Mouse (Mus musculus): ENCODE measurements around the gene Plekha8.
A peak's percentile ranks its signal among the peaks of the same experiment; 100 is the strongest.

The Plekha8 gene

GRCm38 (mm10) chr6:54594469-54595329 is at the start of gene Plekha8:
TSS of gene Plekha8 (plus strand) at chr6:54595111.
- peak; percentile 99 for DNase-seq

- DNase-seq = peak; percentile 90
Measured at GRCm38 (mm10) chr6:54548314-54549019, 46.4 kb upstream of the Plekha8 start.

- peak; percentile 90 for DNase-seq
Measured at GRCm38 (mm10) chr6:54549311-54549710, 45.6 kb upstream of the Plekha8 start.

GRCm38 (mm10) chr6:54550801-54551323 is 44.0 kb upstream of the Plekha8 start:
- peak; percentile 90 for DNase-seq

DNA sequence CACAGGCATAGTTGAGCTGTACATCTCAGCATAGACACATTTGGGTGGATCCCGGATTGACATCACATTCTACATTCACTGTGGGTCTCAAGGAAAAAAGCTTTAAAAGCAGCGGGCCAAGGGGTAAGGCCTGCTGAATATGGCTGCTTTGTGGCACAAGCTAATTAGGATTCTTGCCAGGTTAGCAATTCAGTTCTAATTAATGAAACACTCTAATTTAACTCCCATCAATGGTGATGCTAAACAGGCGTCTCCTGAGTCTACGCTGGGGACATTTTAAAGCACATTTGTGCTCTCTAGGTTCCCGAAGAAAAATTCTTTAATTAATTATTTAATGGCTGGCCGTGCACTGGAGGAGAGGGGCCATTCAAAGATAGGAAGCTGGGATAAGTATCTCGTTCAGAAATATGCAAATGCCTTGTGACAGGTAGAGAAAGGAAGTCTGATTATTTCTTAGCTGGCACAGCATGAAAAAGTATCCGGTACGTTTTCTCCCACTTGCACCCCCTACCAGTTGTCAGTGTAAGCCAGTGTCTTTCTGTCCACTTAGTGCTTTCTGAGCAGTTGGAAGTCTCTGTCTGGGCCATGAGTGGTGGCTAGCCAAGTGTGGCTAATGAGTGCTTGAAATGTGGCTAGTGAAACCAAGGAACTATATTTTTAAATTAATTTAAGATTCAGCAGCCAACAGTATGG is 42.0 kb upstream of the Plekha8 start:
- DNase-seq = peak; percentile 58

GRCm38 (mm10) chr6:54553632-54554031 is 41.3 kb upstream of the Plekha8 start:
- peak; percentile 37 for DNase-seq

GRCm38 (mm10) chr6:54554341-54555110 is 40.4 kb upstream of the Plekha8 start:
- peak; percentile 78 for DNase-seq

- peak; percentile 92 for DNase-seq
Measured at GRCm38 (mm10) chr6:54555816-54556215, 39.1 kb upstream of the Plekha8 start.

DNA sequence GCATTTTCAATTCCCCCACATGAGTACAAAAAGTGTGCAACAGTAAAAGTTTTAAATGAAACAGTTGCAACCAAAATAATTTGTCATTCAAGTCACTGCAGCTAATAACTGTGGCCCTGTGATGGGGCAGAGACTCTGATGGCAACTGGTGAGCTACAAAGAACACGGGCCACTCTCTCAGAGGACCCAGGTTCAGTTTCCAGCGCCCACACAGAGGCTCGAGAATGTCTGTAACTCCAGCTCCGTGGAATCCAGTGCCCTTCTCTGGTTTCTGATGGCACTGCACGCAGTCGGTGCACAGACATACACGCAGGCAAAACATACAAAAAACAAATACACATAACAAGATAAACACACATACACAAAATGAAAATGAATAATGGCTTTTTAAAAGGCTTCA is 37.2 kb upstream of the Plekha8 start:
- DNase-seq = peak; percentile 81

GRCm38 (mm10) chr6:54558466-54558865 is 36.4 kb upstream of the Plekha8 start:
- DNase-seq = peak; percentile 56

DNA sequence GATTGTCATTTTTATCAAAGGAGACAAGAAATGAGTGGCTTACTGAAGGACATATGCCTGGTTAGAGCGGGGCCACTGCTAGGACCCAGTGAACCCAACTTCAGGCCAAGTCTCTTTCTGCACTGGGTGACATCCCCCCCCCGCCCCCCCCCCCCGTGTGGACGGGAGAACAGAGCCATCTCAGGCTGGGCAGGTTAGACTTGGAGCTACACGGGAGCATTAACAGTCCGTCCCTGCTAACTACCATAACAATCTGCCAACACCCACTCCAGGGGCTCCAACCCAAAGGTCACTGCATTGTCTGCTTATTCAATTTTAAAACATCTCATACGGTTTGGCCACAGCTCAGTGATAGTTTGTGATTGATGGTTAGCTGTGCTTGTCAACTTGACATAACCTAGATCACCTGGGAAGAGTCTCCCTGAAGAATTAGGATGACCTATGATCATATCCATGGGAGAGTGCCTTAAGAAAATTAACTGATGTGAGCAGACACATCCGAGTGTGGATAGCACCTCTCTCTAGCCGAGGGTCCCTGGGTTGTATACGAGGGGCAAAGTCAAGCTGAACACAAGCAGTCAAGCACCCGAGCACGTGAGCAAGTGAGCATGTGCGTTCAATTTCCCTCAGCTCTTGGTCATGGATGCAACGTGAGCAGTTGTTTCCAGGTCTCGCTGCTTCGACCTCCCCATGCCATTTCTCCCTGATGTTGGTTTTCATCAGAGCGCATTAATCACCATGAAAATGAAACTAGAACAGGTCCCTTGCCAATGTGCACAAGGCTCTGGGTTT is 32.7 kb upstream of the Plekha8 start:
- peak; percentile 69 for DNase-seq

- peak; percentile 54 for DNase-seq
Measured at GRCm38 (mm10) chr6:54563561-54563960, 31.4 kb upstream of the Plekha8 start.

- DNase-seq = peak; percentile 87
Measured at GRCm38 (mm10) chr6:54564506-54564991, 30.4 kb upstream of the Plekha8 start.

DNA sequence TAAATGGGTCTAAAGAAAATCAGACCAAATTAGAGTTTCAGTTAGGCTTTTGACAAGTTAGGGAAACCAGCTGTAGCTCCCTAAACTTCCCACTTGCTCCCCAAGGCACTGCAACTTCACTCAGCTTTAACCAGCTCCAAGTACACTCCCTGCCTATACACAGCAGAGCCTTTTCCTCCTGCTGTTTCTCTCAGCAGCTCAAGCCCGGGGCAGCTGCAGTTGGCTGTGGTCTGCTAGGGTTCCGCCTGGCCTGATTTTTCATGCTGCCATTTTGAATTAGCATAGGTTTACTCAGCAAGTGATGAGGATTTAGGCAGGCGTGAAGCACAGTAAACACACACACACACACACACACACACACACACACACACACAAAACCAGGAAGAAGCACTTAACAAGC is 29.9 kb upstream of the Plekha8 start:
- DNase-seq = peak; percentile 94

DNA sequence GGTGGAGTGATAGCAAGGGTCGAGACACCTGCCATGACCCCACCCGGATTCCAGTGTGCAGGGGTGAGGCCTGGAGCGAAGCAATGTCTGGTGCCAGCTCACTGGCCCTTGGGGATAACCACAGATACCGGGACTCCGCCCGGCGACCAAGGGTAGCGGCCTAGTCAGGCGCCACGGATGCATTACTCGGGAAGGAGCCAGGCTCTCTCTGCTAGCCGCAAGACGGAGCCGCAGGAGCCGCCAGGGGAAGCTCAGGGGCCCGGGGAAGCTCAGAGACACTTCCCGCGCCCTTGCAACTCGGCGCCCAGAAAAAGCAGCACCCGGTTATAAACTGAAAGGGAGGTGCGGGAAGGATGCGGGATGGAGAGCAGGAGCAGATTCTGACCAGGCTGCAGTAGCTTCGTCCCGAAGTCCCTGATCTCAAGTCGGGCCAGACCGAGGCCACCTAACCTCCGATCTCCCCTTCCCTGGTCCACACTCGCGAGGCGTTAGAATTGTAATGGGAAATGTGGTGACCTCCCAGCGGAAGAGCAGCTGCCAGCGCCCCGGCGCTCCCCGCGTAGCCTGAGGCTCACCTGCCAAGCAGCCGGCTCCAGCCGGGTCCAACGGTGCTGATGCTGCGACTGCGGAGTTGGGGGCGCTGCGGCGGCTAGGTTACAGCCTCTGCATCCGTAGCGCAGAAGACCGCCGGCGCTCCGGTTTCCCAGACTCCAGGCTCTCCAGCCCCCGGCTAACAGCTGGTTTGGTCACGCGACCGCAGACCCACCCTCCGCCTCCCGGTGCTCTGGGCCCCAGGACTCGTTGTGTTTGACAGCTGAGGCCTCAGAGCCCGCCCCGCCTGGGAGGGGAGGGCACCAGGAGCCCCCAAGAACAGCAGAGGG is 29.0 kb upstream of the Plekha8 start, which contains the start of gene Scrn1:
Scrn1 (minus strand) TSS at position 825 of the 881 bp plus-strand sequence.
- peak; percentile 98 for DNase-seq

DNA sequence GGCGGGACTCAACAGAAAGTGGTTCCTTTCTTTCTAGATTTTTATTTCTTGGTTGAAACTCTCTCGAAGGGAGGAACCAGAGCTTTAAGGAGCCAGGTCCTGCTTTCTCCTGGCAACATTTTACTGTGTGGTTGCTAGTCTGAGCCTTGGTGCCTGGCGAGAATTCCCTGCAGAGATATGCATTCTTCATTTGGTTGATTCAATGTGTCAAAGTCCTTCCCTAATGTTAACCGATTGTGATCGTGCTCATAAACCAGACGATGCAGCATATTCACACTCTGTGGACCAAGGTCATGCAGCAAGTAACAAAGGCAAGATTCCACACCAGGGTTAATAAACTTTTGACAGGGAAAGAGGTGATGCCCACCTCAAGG is 28.4 kb upstream of the Plekha8 start:
- no peak for DNase-seq

GRCm38 (mm10) chr6:54569776-54570175 is 25.1 kb upstream of the Plekha8 start:
- DNase-seq = peak; percentile 23

DNA sequence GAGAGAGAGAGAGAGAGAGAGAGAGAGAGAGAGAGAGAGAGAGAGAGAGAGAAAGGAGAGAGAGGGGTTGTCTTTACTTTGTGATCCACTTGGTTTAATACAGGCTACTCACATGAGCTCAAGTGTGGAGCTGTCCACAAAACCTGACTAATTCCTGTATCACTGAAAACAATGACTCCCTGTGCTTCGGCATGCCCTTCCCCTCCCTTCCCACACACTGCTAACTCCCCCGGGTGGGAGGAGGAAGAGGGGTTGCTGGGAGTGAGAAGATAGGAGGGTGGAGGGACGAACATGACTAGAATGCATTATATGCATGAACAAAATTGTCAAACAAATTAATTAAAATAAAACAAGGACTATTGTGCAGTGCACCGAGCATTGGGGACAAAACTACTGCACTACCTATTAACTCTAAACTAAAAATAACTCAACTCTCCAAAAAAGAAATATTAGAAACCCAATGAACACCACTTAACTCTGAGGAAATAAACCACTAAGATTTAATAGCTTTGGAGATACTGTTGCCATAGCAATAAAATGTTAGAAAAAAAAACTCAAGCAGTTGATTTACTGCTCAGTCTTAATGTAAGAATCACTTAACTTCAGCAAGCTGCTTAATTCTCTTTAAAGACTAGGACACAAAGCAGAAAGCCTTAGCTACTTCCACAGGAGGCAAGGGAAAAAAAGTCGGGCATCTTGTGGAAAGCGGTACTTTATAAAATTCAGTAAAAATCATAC is 21.5 kb upstream of the Plekha8 start:
- peak; percentile 34 for DNase-seq

- peak; percentile 69 for DNase-seq
Measured at GRCm38 (mm10) chr6:54586175-54586574, 8.7 kb upstream of the Plekha8 start.
